Mouse (Mus musculus) sigmoid colon, adult 10 weeks (tissue): ENCODE measurements around the gene AI597479. TPM values are rescaled to one million over a fixed set of nuclear protein-coding genes. Genes with fewer than 3 reads are reported as not detected.

Source experiments
- polyA plus RNA-seq: library from polyadenylated mRNA; stranded (reverse); fragments of 350-450 nt; fragmentation: Illumina TruSeq; extraction: RNeasy Lipid Tissue Mini Kit (QIAGEN cat#74804); gene quantifications from one replicate; pipeline ENCODE4 v1.2.3, GENCODE M21; 2014; ENCODE audit warnings: low read depth, low replicate concordance

AI597479 gene
- polyA plus RNA-seq: 39.5 TPM

DNA sequence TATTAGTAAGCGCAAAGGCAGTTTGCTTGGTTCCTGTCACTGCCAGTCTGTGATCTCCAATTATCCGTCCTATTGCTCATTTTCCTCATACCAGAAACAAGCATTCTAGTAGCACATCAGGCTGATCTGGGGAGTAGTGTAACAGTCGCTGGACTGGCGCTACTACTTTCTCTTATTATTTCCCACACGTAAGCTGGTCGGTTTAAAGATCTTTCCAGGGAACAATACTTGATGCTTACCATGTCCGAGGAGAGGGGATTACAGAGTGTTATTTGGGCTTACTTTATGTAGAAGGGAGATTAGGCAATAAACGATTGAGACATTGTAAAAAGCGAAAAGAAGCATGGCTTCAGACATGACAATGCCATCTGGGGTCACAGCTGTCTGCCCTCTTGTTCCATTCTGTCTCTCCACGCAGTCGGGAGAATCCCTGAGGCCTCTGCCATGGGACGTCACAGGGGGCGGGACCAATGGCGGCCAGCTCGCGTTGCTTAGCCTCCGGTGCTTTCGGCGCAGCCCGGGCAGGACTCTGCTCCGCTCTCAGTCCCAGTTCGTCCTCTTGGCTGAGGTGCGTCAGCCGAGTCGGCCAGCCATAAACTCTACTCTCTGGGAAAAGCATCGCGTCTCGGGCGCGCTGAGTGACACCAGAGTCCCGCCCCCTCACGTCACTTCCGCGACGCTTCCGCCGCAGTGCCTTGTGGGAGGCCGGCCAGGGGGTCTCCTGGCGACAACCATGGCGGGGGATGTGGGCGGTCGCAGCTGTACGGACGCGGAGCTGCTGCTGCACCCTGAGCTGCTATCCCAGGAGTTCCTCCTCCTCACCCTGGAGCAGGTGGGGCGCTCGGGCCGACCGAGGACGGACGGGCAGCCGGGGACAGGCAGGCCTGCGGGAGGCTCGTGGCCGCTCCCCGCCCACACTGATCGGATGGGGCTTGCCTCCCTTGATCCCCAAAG, at the start of gene AI597479, which contains the start of gene Tgfbrap1:
TSS of gene AI597479 (plus strand) at position 680 of the 954 bp plus-strand sequence.
TSS of gene Tgfbrap1 (minus strand) at position 607 of the 954 bp plus-strand sequence.

Other genes with a start within 250 kb of the AI597479 start
- 60.1 TPM for gene Mrps9, start 247.5 kb upstream of the AI597479 start, polyA plus RNA-seq
- gene Gpr45, start 145.8 kb upstream of the AI597479 start, polyA plus RNA-seq: 0.98 TPM
- 13.3 TPM for gene Tgfbrap1, start 73 bp upstream of the AI597479 start, polyA plus RNA-seq
- 15.9 TPM for gene Fhl2, start 98.3 kb downstream of the AI597479 start, polyA plus RNA-seq